Mouse (Mus musculus) forebrain, postnatal 0 days (tissue): ENCODE results near the gene Tex28. TPM values are rescaled to one million over a fixed set of nuclear protein-coding genes. Genes with fewer than 3 reads are reported as not detected.

Experiments
- ATAC-seq: fragments of 200-750 bp; cut with Nextera tagmentation; 2 replicates; pipeline ENCODE4 v1.8.0; 2017; ENCODE audit warnings: mild to moderate bottlenecking, moderate library complexity
- DNase-seq: peaks from one replicate; pipeline ENCODE4 v3.0.0-alpha.2; 2015
- H3K27ac ChIP-seq: fragments of 300-500 bp; sonication (generic); 2 replicates; pipeline ENCODE4 v1.5.1; 2014; ENCODE audit warnings: low read depth, mild to moderate bottlenecking, antibody characterized with exemption, low read length, moderate library complexity, mixed read lengths
- H3K27me3 ChIP-seq: fragments of 300-500 bp; sonication (generic); 2 replicates; pipeline ENCODE4 v1.6.1; 2014; ENCODE audit warnings: mild to moderate bottlenecking, low read length, mixed read lengths; ENCODE audit not compliant: insufficient read depth
- H3K36me3 ChIP-seq: fragments of 300-500 bp; sonication (generic); 2 replicates; pipeline ENCODE4 v1.6.1; 2014; ENCODE audit warnings: mild to moderate bottlenecking, moderate library complexity; ENCODE audit not compliant: insufficient read depth
- H3K4me1 ChIP-seq: fragments of 300-500 bp; sonication (generic); 2 replicates; pipeline ENCODE4 v1.6.1; 2014; ENCODE audit warnings: antibody characterized with exemption; ENCODE audit not compliant: insufficient read depth
- H3K4me2 ChIP-seq: fragments of 300-500 bp; sonication (generic); 2 replicates; pipeline ENCODE4 v1.6.1; 2014; ENCODE audit warnings: low read depth, mild to moderate bottlenecking, moderate library complexity
- H3K4me3 ChIP-seq: fragments of 300-500 bp; sonication (generic); 2 replicates; pipeline ENCODE4 v1.5.1; 2014; ENCODE audit warnings: low read depth, low read length, mixed read lengths
- H3K9ac ChIP-seq: fragments of 300-500 bp; sonication (generic); 2 replicates; pipeline ENCODE4 v1.6.1; 2014; ENCODE audit warnings: mild to moderate bottlenecking
- H3K9me3 ChIP-seq: fragments of 300-500 bp; sonication (generic); 2 replicates; pipeline ENCODE4 v1.6.1; 2016; ENCODE audit warnings: low read length
- CTCF ChIP-seq: sonication (generic); IDR thresholded peaks from 2 replicates; pipeline ENCODE4 v1.5.1; 2016; ENCODE audit warnings: antibody characterized with exemption, control low read depth, low read depth
- WGBS: fragments of 180-500 bp; shearing (Covaris S2); extraction: QIAGEN DNeasy Blood & Tissue Kit; methylation state at CpG from one replicate; pipeline ENCODE4 v1.1.7; 2014; 5-methylcytosine and 5-hydroxymethylcytosine counted together
- polyA plus RNA-seq: library from polyadenylated mRNA; unstranded; fragments of >200 nt; fragmentation: Nextera tagmentation; extraction: Ambion mirVana; gene quantifications from 2 replicates; pipeline ENCODE4 v1.2.1, GENCODE M21; 2015
- total RNA-seq: library from RNA; depleted of rRNA; stranded (reverse); fragments of >200 nt; gene quantifications from 2 replicates; pipeline ENCODE4 v1.2.3, GENCODE M21; 2014; rRNA removed

The Tex28 gene
- total and polyA plus RNA-seq, 2 experiments from 2014 or later: not detected

DNA sequence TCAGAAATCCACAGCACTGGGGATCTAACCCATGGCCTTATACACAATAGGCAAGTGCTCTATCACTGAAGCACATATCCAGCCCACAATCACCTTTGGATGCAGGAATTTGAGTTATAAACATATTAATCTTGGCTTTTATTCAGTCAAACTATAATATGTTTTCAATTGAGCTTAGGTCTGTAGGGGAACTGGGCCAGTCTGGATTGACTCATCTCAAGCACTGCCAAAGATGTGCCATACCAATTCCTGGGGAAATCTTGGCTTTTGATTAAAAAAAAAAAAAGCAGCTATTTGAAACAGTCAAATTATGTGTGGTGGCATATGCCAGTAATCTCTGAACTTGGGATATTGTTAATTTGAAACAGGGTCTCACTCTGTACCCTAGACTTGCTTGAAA, 53.6 kb downstream of the Tex28 start:
- TF ChIP-seq CTCF: no peak
- Histone ChIP-seq H3K9me3 (no peaks in the 10 kb centered on the region), H3K4me2 (no peak overlapping the region), H3K4me1 (no peaks in the 10 kb centered on the region), H3K27me3 (no peaks in the 10 kb centered on the region), H3K4me3 (no peak overlapping the region), H3K36me3 (no peaks in the 10 kb centered on the region), H3K9ac (no peak overlapping the region), H3K27ac (no peak overlapping the region)
- ATAC-seq (no peak), DNase-seq (no peak)

- no peaks in the 10 kb centered on the region for H3K4me1 ChIP-seq
- no peak overlapping the region for H3K4me3 ChIP-seq
- no peaks in the 10 kb centered on the region for H3K36me3 ChIP-seq
- no peak overlapping the region for H3K4me2 ChIP-seq
- ATAC-seq (no peak), DNase-seq (no peak)
- H3K9ac ChIP-seq: no peak overlapping the region
- no peaks in the 10 kb centered on the region for H3K27me3 ChIP-seq
- no peak overlapping the region for H3K27ac ChIP-seq
- TF ChIP-seq CTCF: no peak
- 54% methylated on average over 3 of the region's 3 CpGs for WGBS
- H3K9me3 ChIP-seq: no peaks in the 10 kb centered on the region
Measured at GRCm38 (mm10) chrX:74108747-74109146, 58.9 kb downstream of the Tex28 start.

DNA sequence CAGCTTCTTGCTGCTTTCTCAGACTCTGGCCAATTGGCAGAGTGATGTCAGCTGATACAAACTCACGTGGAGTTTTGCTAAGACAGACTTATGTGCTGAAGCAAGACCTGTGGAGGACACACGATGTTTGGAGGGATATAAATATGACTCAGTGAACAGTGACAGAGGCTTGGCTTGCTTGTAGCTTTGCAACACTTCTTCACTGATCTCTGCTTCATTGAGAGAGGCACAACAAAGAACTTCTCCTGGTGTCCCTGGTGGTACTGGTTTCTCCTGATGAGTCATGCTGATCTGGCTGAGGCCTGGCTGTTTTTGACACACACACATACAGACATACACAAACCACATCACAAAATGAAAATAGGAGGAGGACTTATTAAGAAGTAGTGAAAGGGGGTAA, 61.7 kb downstream of the Tex28 start:
- DNase-seq: no peak
- WGBS: 53% methylated on average over 2 of the region's 2 CpGs

DNA sequence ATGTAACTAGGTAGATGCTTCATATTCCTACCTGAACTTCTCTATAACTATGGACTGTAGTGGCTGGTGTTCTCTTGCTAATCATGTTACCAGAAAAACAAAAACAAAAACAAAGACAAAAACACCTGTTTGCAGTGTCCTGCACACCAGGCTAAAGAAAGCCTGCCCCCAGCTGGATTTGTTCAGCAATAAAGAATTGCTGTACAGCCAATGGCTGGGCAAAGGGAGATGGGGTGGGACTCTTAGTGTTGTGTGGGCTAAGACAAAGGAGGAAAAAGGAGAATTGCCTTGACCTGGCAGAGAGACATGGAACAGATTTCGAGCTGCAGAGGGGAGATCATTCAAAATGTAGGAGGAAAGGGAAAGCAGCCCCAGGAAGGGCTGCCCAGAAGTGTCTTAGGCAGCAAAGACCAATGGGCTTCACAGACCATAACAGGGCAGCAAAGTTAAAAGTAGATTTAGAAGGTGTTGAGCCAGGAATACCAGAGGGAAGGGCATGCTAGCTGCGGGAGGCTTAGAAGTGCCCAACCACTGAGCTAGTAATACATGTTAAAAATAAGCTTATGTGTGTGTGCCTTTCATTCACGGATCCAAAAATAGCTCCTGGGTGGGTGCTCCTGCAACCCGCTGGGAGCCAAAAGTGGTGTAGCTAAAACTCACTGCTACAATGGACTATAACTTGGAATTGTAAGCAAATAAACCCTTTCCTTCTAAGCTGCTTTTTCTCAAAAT, 64.0 kb downstream of the Tex28 start:
- no peak overlapping the region for H3K4me2 ChIP-seq
- H3K27ac ChIP-seq: no peak overlapping the region
- no peaks in the 10 kb centered on the region for H3K4me1 ChIP-seq
- no peaks in the 10 kb centered on the region for H3K36me3 ChIP-seq
- H3K9me3 ChIP-seq: no peaks in the 10 kb centered on the region
- no peak for DNase-seq
- no peak for TF ChIP-seq CTCF
- ATAC-seq: no peak
- H3K27me3 ChIP-seq: no peaks in the 10 kb centered on the region
- H3K4me3 ChIP-seq: no peak overlapping the region
- H3K9ac ChIP-seq: no peak overlapping the region
- 53% methylated on average over 4 of the region's 4 CpGs for WGBS

More for the DNA sequence above, 61.7 kb downstream of the Tex28 start:
- H3K4me2 ChIP-seq: no peak overlapping the region
- H3K9ac ChIP-seq: no peak overlapping the region
- no peaks in the 10 kb centered on the region for H3K4me1 ChIP-seq
- no peaks in the 10 kb centered on the region for H3K36me3 ChIP-seq
- no peak for TF ChIP-seq CTCF
- H3K4me3 ChIP-seq: no peak overlapping the region
- ATAC-seq: no peak
- no peaks in the 10 kb centered on the region for H3K27me3 ChIP-seq
- H3K27ac ChIP-seq: no peak overlapping the region
- H3K9me3 ChIP-seq: no peaks in the 10 kb centered on the region

Other genes starting within 250 kb of the Tex28 start
- 2.0 and 4.8 TPM in 2 replicates for gene Arhgap4, start 246.0 kb downstream of the Tex28 start, total RNA-seq
- gene Arhgap4, start 246.0 kb downstream of the Tex28 start, polyA plus RNA-seq: 1.1 and 1.6 TPM in 2 replicates
- gene Naa10, start 245.9 kb downstream of the Tex28 start, total RNA-seq: 68.9 and 71.2 TPM in 2 replicates
- gene Naa10, start 245.9 kb downstream of the Tex28 start, polyA plus RNA-seq: 92.1 and 100 TPM in 2 replicates
- 4.9 and 13.1 TPM in 2 replicates for gene Renbp, start 237.0 kb downstream of the Tex28 start, total RNA-seq
- gene Renbp, start 237.0 kb downstream of the Tex28 start, polyA plus RNA-seq: 11.7 and 12.4 TPM in 2 replicates
- 69.7 and 102 TPM in 2 replicates for gene Hcfc1, start 201.5 kb downstream of the Tex28 start, total RNA-seq
- gene Hcfc1, start 201.5 kb downstream of the Tex28 start, polyA plus RNA-seq: 23.1 and 30.8 TPM in 2 replicates
- gene Irak1, start 143.9 kb downstream of the Tex28 start, total RNA-seq: 41.9 and 63.7 TPM in 2 replicates
- gene Irak1, start 143.9 kb downstream of the Tex28 start, polyA plus RNA-seq: 21.0 and 28.0 TPM in 2 replicates
- gene Opn1mw, start 40.4 kb downstream of the Tex28 start, total RNA-seq: not detected in 2 replicates
- gene Opn1mw, start 40.4 kb downstream of the Tex28 start, polyA plus RNA-seq: not detected in 2 replicates
- gene Mecp2, start 32.5 kb downstream of the Tex28 start, total RNA-seq: 56.7 and 80.9 TPM in 2 replicates
- 11.4 and 12.4 TPM in 2 replicates for gene Mecp2, start 32.5 kb downstream of the Tex28 start, polyA plus RNA-seq
- gene Tktl1, start 9.4 kb upstream of the Tex28 start, total RNA-seq: not detected in 2 replicates
- 0.06 TPM in 1 of 2 replicates, not detected in the other for gene Tktl1, start 9.4 kb upstream of the Tex28 start, polyA plus RNA-seq
- 327 and 336 TPM in 2 replicates for gene Flna, start 82.0 kb upstream of the Tex28 start, total RNA-seq
- gene Flna, start 82.0 kb upstream of the Tex28 start, polyA plus RNA-seq: 35.5 and 45.1 TPM in 2 replicates
- 51.6 and 73.2 TPM in 2 replicates for gene Emd, start 86.8 kb upstream of the Tex28 start, total RNA-seq
- 16.9 and 21.0 TPM in 2 replicates for gene Emd, start 86.8 kb upstream of the Tex28 start, polyA plus RNA-seq
- 2,018 and 2,171 TPM in 2 replicates for gene Rpl10, start 103.0 kb upstream of the Tex28 start, total RNA-seq
- 467 and 512 TPM in 2 replicates for gene Rpl10, start 103.0 kb upstream of the Tex28 start, polyA plus RNA-seq
- 54.5 and 80.6 TPM in 2 replicates for gene Taz, start 114.1 kb upstream of the Tex28 start, total RNA-seq
- 45.7 and 58.1 TPM in 2 replicates for gene Taz, start 114.1 kb upstream of the Tex28 start, polyA plus RNA-seq
- 1.3 and 2.2 TPM in 2 replicates for gene Dnase1l1, start 114.5 kb upstream of the Tex28 start, total RNA-seq
- 3.1 and 3.4 TPM in 2 replicates for gene Dnase1l1, start 114.5 kb upstream of the Tex28 start, polyA plus RNA-seq
- 215 and 250 TPM in 2 replicates for gene Atp6ap1, start 129.3 kb upstream of the Tex28 start, total RNA-seq
- gene Atp6ap1, start 129.3 kb upstream of the Tex28 start, polyA plus RNA-seq: 260 and 318 TPM in 2 replicates
- 457 and 498 TPM in 2 replicates for gene Gdi1, start 137.2 kb upstream of the Tex28 start, total RNA-seq
- 761 and 979 TPM in 2 replicates for gene Gdi1, start 137.2 kb upstream of the Tex28 start, polyA plus RNA-seq
- gene Fam50a, start 145.2 kb upstream of the Tex28 start, total RNA-seq: 16.2 and 16.8 TPM in 2 replicates
- gene Fam50a, start 145.2 kb upstream of the Tex28 start, polyA plus RNA-seq: 49.6 and 64.3 TPM in 2 replicates
- 109 and 143 TPM in 2 replicates for gene Plxna3, start 161.2 kb upstream of the Tex28 start, total RNA-seq
- 17.7 and 22.9 TPM in 2 replicates for gene Plxna3, start 161.2 kb upstream of the Tex28 start, polyA plus RNA-seq
- gene Lage3, start 185.8 kb upstream of the Tex28 start, total RNA-seq: 62.5 and 67.3 TPM in 2 replicates
- gene Lage3, start 185.8 kb upstream of the Tex28 start, polyA plus RNA-seq: 68.7 and 80.4 TPM in 2 replicates
- gene Ubl4a, start 205.4 kb upstream of the Tex28 start, total RNA-seq: 39.5 and 47.0 TPM in 2 replicates
- gene Ubl4a, start 205.4 kb upstream of the Tex28 start, polyA plus RNA-seq: 73.9 and 77.4 TPM in 2 replicates
- gene Slc10a3, start 205.5 kb upstream of the Tex28 start, total RNA-seq: 6.5 and 6.6 TPM in 2 replicates
- 4.6 and 4.8 TPM in 2 replicates for gene Slc10a3, start 205.5 kb upstream of the Tex28 start, polyA plus RNA-seq
- gene Fam3a, start 225.4 kb upstream of the Tex28 start, total RNA-seq: 24.5 and 33.6 TPM in 2 replicates
- gene Fam3a, start 225.4 kb upstream of the Tex28 start, polyA plus RNA-seq: 28.9 and 31.6 TPM in 2 replicates
- gene Ikbkg, start 225.5 kb upstream of the Tex28 start, total RNA-seq: 30.6 and 41.4 TPM in 2 replicates
- gene Ikbkg, start 225.5 kb upstream of the Tex28 start, polyA plus RNA-seq: 11.0 and 13.7 TPM in 2 replicates